Mouse (Mus musculus): ENCODE results near the gene Foxn3.
A peak's percentile ranks its signal among the peaks of the same experiment; 100 is the strongest.
"Not testable (repeated sequence)": the region's sequence is repeated elsewhere in the genome, so short reads cannot be mapped to it uniquely, and the experiment has no call there.

Foxn3 gene

GRCm38 (mm10) chr12:99207014-99207612 is 356.3 kb downstream of the Foxn3 start:
- DNase-seq, result no peak

- DNase-seq, result no peak
Observed at GRCm38 (mm10) chr12:99205734-99206133, 357.6 kb downstream of the Foxn3 start.

GRCm38 (mm10) chr12:99199124-99199483 is 364.3 kb downstream of the Foxn3 start:
- DNase-seq, result no peak

- no peak for DNase-seq
Observed at GRCm38 (mm10) chr12:99198428-99199123, 364.8 kb downstream of the Foxn3 start.

- DNase-seq, result no peak
Observed at GRCm38 (mm10) chr12:99197031-99197430, 366.4 kb downstream of the Foxn3 start.

GRCm38 (mm10) chr12:99195655-99196054 is 367.7 kb downstream of the Foxn3 start:
- no peak for DNase-seq

- not testable (repeated sequence) for DNase-seq
Observed at GRCm38 (mm10) chr12:99194120-99194519, 369.3 kb downstream of the Foxn3 start.

- DNase-seq, result no peak
Observed at GRCm38 (mm10) chr12:99187671-99188070, 375.7 kb downstream of the Foxn3 start.

GRCm38 (mm10) chr12:99186239-99186638 is 377.1 kb downstream of the Foxn3 start:
- no peak for DNase-seq

GRCm38 (mm10) chr12:99183261-99183792 is 380.1 kb downstream of the Foxn3 start:
- no peak for DNase-seq

- DNase-seq, result no peak
Observed at GRCm38 (mm10) chr12:99182338-99182737, 381.0 kb downstream of the Foxn3 start.

GRCm38 (mm10) chr12:99180234-99180824 is 383.1 kb downstream of the Foxn3 start:
- no peak for DNase-seq

- DNase-seq, result no peak
Observed at GRCm38 (mm10) chr12:99174979-99175621, 388.3 kb downstream of the Foxn3 start.

GRCm38 (mm10) chr12:99172170-99172569 is 391.2 kb downstream of the Foxn3 start:
- DNase-seq, result no peak

- DNase-seq, result no peak
Observed at GRCm38 (mm10) chr12:99169925-99170324, 393.5 kb downstream of the Foxn3 start.

- no peak for DNase-seq
Observed at GRCm38 (mm10) chr12:99166091-99166490, 397.3 kb downstream of the Foxn3 start.

GRCm38 (mm10) chr12:99163342-99163682 is 400.1 kb downstream of the Foxn3 start:
- no peak for DNase-seq

- no peak for DNase-seq
Observed at GRCm38 (mm10) chr12:99162639-99163341, 400.6 kb downstream of the Foxn3 start.

- DNase-seq, result peak; percentile 46
Observed at GRCm38 (mm10) chr12:99162188-99162587, 401.2 kb downstream of the Foxn3 start.

- no peak for DNase-seq
Observed at GRCm38 (mm10) chr12:99160061-99160460, 403.3 kb downstream of the Foxn3 start.

- no peak for DNase-seq
Observed at GRCm38 (mm10) chr12:99155904-99156303, 407.5 kb downstream of the Foxn3 start.

GRCm38 (mm10) chr12:99154230-99154629 is 409.2 kb downstream of the Foxn3 start:
- DNase-seq, result no peak

- DNase-seq, result peak; percentile 29
Observed at GRCm38 (mm10) chr12:99153664-99154063, 409.7 kb downstream of the Foxn3 start.

Measured in right cerebral cortex, postnatal 14 days (tissue).